Mouse (Mus musculus) forebrain, postnatal 0 days (tissue): ENCODE measurements at regions not wholly inside any gene's neighbourhood (a gene's known extent, or its start where the extent isn't known, plus 50 kb on each side); places are given as distances from the start of the nearest gene placed in this dataset.

ENCODE experiments used
- ATAC-seq: fragments of 200-750 bp; cut with Nextera tagmentation; 2 replicates; pipeline ENCODE4 v1.8.0; 2017; ENCODE audit warnings: mild to moderate bottlenecking, moderate library complexity
- DNase-seq: peaks from one replicate; pipeline ENCODE4 v3.0.0-alpha.2; 2015
- H3K27ac ChIP-seq: fragments of 300-500 bp; sonication (generic); 2 replicates; pipeline ENCODE4 v1.5.1; 2014; ENCODE audit warnings: low read depth, mild to moderate bottlenecking, antibody characterized with exemption, low read length, moderate library complexity, mixed read lengths
- H3K27me3 ChIP-seq: fragments of 300-500 bp; sonication (generic); 2 replicates; pipeline ENCODE4 v1.6.1; 2014; ENCODE audit warnings: mild to moderate bottlenecking, low read length, mixed read lengths; ENCODE audit not compliant: insufficient read depth
- H3K36me3 ChIP-seq: fragments of 300-500 bp; sonication (generic); 2 replicates; pipeline ENCODE4 v1.6.1; 2014; ENCODE audit warnings: mild to moderate bottlenecking, moderate library complexity; ENCODE audit not compliant: insufficient read depth
- H3K4me1 ChIP-seq: fragments of 300-500 bp; sonication (generic); 2 replicates; pipeline ENCODE4 v1.6.1; 2014; ENCODE audit warnings: antibody characterized with exemption; ENCODE audit not compliant: insufficient read depth
- H3K4me2 ChIP-seq: fragments of 300-500 bp; sonication (generic); 2 replicates; pipeline ENCODE4 v1.6.1; 2014; ENCODE audit warnings: low read depth, mild to moderate bottlenecking, moderate library complexity
- H3K4me3 ChIP-seq: fragments of 300-500 bp; sonication (generic); 2 replicates; pipeline ENCODE4 v1.5.1; 2014; ENCODE audit warnings: low read depth, low read length, mixed read lengths
- H3K9ac ChIP-seq: fragments of 300-500 bp; sonication (generic); 2 replicates; pipeline ENCODE4 v1.6.1; 2014; ENCODE audit warnings: mild to moderate bottlenecking
- H3K9me3 ChIP-seq: fragments of 300-500 bp; sonication (generic); 2 replicates; pipeline ENCODE4 v1.6.1; 2016; ENCODE audit warnings: low read length
- CTCF ChIP-seq: sonication (generic); IDR thresholded peaks from 2 replicates; pipeline ENCODE4 v1.5.1; 2016; ENCODE audit warnings: antibody characterized with exemption, control low read depth, low read depth
- WGBS: fragments of 180-500 bp; shearing (Covaris S2); extraction: QIAGEN DNeasy Blood & Tissue Kit; methylation state at CpG from one replicate; pipeline ENCODE4 v1.1.7; 2014; 5-methylcytosine and 5-hydroxymethylcytosine counted together

DNA sequence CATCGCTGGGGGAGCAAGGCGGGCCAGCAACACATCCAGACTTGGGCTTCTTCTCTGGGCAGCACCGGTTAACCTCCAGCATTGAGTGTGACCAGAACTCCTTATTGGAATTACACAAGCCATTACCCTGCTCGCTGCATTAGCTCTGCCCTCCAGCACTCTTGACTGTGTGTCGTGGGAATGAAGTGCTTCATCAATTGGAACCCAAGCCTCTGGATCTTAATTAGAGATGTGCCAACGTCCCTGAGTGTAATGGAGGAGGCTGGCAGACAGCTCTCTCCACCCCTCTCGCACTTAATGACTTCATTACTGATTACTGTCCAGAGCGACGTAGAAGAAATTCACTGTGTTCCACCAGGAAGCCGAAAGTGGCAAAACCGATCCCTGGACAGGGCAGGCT is 240.6 kb downstream of the Cdh26 start:
- ATAC-seq = no peak
- Histone ChIP-seq H3K27ac (no peak overlapping the region), H3K4me1 (no peaks in the 10 kb centered on the region), H3K27me3 (no peaks in the 10 kb centered on the region), H3K4me2 (no peak overlapping the region), H3K9ac (no peak overlapping the region), H3K4me3 (no peak overlapping the region), H3K36me3 (no peaks in the 10 kb centered on the region), H3K9me3 (no peaks in the 10 kb centered on the region)
- no peak for DNase-seq
- WGBS = 57% methylated on average over 11 of the region's 11 CpGs
- TF ChIP-seq CTCF = no peak

DNA sequence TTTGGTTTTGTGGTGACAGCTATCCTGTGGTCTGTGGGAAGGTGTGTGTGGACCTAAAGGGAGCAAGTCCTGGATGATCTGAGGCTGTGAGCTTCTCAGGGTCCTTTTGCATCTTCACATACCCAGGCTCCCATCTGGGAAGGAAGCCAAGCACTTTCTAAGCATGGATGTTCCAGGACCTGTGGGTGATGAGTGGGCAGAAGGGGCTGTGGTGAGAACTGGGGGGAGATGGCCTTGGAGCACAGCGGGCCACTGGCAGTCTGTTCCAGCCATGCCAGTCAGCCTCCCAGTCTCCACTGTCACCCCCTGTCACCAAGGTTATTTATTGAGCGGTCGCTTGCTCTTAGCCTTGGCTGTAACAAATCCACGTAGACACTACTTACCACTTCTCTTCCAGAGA is 243.3 kb downstream of the Cdh26 start:
- H3K36me3 ChIP-seq = no peaks in the 10 kb centered on the region
- TF ChIP-seq CTCF = no peak
- WGBS = 89% methylated on average over 4 of the region's 4 CpGs
- H3K4me3 ChIP-seq = no peak overlapping the region
- H3K4me1 ChIP-seq = no peaks in the 10 kb centered on the region
- H3K9me3 ChIP-seq = no peaks in the 10 kb centered on the region
- H3K9ac ChIP-seq = no peak overlapping the region
- no peaks in the 10 kb centered on the region for H3K27me3 ChIP-seq
- no peak overlapping the region for H3K27ac ChIP-seq
- ATAC-seq (no peak), DNase-seq (no peak)
- H3K4me2 ChIP-seq = no peak overlapping the region

DNA sequence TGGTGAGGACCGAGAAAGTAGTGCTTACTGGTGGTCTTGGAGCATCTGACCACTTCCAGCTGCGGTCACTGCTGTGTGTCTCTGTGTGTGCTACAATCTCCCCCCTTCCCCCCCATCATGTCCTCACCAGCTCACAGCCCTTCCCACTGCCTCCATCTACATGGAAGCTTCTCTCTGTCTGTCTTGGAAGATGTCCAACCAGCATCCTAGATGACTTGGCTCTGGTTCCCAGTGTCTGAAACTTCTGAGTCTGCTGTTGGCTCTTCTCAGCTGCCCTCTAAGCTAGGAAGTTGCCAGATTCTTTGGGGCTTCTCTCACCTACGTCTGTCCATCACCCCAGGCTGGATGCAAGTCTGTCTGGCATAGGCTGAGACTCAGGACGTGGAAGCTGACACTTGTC is 244.3 kb downstream of the Cdh26 start:
- WGBS = 51% methylated on average over 4 of the region's 4 CpGs
- Histone ChIP-seq H3K36me3 (no peaks in the 10 kb centered on the region), H3K9ac (no peak overlapping the region), H3K27ac (no peak overlapping the region), H3K4me3 (no peak overlapping the region), H3K4me1 (no peaks in the 10 kb centered on the region), H3K27me3 (no peaks in the 10 kb centered on the region), H3K4me2 (no peak overlapping the region), H3K9me3 (no peaks in the 10 kb centered on the region)
- DNase-seq (peak; percentile 50), ATAC-seq (peak; percentile 36; the same call in 1 of the 2 replicates)
- no peak for TF ChIP-seq CTCF

DNA sequence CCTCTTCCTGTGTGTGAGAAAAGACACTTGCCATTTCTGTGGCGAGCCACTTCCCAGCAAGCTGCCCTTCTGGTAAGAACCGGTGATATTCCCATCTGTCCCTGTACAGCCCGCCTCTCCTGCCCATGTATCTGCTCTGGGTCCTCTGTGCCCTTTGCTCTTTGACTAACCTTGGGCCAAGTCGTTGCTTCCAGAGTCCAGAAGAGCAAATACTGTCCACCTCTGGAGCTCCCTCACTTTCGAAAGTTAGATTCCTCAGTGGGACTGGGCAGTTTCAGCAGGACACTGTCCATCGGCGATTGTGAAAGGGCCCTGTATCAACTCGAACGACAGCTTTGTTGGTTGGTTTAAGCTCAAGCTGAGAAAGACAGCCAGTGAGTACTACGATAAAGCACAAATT is 246.6 kb downstream of the Cdh26 start:
- DNase-seq (no peak), ATAC-seq (no peak)
- WGBS = 86% methylated on average over 10 of the region's 10 CpGs
- Histone ChIP-seq H3K9me3 (no peaks in the 10 kb centered on the region), H3K36me3 (no peaks in the 10 kb centered on the region), H3K4me2 (no peak overlapping the region), H3K4me1 (no peaks in the 10 kb centered on the region), H3K27ac (no peak overlapping the region), H3K4me3 (no peak overlapping the region), H3K27me3 (no peaks in the 10 kb centered on the region), H3K9ac (no peak overlapping the region)
- TF ChIP-seq CTCF = no peak

DNA sequence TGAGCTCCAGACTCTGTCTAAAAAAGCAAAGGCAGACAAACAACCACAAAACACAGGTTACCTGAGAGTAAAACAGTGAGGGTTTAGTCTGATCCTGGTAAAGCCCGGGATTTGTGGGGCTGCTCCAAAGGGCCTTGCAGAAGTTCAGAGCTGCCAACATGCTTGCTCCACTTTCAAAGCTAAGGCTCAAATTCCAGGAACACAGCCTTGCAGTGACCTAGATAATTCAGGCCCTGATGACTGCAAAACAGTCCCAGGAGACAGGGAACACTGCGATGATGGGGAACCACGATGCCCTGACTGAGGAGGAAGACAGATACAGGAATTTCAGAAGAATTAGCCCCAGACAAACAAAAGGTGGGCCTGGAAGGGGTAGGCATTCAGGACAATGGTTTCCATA is 250.0 kb downstream of the Cdh26 start:
- no peak overlapping the region for H3K4me3 ChIP-seq
- H3K9ac ChIP-seq = no peak overlapping the region
- no peak for TF ChIP-seq CTCF
- 79% methylated on average over 3 of the region's 3 CpGs for WGBS
- H3K9me3 ChIP-seq = no peaks in the 10 kb centered on the region
- no peaks in the 10 kb centered on the region for H3K4me1 ChIP-seq
- no peak overlapping the region for H3K27ac ChIP-seq
- H3K27me3 ChIP-seq = no peaks in the 10 kb centered on the region
- no peak for ATAC-seq
- no peaks in the 10 kb centered on the region for H3K36me3 ChIP-seq
- H3K4me2 ChIP-seq = no peak overlapping the region
- DNase-seq = no peak

DNA sequence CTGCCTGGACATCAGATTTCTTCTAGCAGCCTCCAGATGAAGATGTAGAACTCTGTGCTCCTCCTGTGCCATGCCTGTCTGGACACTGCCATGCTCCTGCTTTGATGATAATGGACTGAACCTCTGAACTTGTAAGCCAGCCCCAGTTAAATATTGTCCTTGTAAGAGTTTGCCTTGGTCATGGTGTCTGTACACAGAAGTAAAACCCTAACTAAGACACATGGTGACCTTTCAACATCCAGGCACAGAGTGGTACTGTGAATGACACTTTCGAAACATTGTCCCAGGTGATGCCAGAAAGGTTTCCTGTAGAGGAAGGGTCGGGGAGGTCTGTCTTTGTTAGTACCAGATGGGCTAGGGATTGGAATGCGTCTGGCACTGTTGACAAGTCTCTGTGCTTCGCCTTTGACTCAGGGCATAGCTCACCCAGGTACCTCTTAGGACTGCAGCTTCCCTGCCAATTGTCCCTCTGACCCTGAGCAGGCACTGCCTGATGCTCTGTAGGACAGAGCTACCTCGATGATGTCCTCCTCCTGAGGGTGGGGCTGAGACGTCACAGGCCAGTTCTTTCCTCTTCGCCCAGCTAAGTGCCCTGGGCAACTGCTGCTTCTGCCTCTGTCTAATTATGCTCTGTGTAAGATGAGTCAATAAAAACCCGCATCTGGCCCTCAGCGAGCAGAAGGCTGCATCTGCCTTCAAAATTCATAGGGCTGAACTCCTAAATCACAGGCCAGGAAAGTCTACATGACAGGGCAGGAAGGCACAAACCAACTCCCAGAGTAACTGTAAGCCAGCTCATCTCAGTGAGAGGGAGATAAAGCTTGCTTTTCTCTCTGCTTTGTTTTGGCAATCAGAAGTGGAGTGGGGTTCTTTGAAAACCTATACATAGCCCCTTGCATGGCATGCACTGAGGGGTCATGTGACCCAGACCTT is 254.0 kb downstream of the Cdh26 start:
- Histone ChIP-seq H3K27ac (no peak overlapping the region), H3K4me2 (no peak overlapping the region), H3K4me1 (peaks cover 7% of the 10 kb centered on the region; the same call in 1 of the 2 replicates), H3K27me3 (no peaks in the 10 kb centered on the region), H3K9ac (no peak overlapping the region), H3K4me3 (no peak overlapping the region), H3K36me3 (no peaks in the 10 kb centered on the region), H3K9me3 (no peaks in the 10 kb centered on the region)
- 78% methylated on average over 9 of the region's 9 CpGs for WGBS
- no peak for TF ChIP-seq CTCF
- no peak for ATAC-seq
- DNase-seq = no peak

DNA sequence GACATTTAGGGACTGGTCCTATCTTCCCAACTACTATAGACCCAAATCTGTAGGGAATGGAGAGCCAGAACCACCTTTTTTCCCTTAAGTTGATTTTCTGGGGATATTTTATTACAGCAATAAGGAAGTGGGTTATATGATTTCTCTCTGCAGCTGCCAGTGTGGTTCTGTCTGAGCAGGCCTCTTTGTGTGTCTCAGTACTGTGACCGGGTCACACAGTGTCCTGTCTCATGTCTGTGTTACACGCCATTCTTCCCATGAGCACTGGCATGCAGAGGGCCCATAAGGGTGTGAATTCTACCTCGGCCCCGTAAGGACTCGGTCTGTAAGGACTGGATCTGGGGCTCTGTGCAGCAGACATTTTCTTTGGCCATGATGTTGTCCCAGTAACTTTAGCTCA is 254.9 kb downstream of the Cdh26 start:
- no peak overlapping the region for H3K4me3 ChIP-seq
- H3K27me3 ChIP-seq = no peaks in the 10 kb centered on the region
- no peak overlapping the region for H3K9ac ChIP-seq
- H3K9me3 ChIP-seq = no peaks in the 10 kb centered on the region
- no peak overlapping the region for H3K4me2 ChIP-seq
- no peak for TF ChIP-seq CTCF
- ATAC-seq = no peak
- H3K27ac ChIP-seq = no peak overlapping the region
- no peaks in the 10 kb centered on the region for H3K36me3 ChIP-seq
- peaks cover 7% of the 10 kb centered on the region; the same call in 1 of the 2 replicates for H3K4me1 ChIP-seq
- WGBS = 93% methylated on average over 5 of the region's 5 CpGs
- no peak for DNase-seq
